Mouse (Mus musculus): ENCODE measurements at regions not wholly inside any gene's neighbourhood (a gene's known extent, or its start where the extent isn't known, plus 50 kb on each side); places are given as distances from the start of the nearest gene placed in this dataset.

DNA sequence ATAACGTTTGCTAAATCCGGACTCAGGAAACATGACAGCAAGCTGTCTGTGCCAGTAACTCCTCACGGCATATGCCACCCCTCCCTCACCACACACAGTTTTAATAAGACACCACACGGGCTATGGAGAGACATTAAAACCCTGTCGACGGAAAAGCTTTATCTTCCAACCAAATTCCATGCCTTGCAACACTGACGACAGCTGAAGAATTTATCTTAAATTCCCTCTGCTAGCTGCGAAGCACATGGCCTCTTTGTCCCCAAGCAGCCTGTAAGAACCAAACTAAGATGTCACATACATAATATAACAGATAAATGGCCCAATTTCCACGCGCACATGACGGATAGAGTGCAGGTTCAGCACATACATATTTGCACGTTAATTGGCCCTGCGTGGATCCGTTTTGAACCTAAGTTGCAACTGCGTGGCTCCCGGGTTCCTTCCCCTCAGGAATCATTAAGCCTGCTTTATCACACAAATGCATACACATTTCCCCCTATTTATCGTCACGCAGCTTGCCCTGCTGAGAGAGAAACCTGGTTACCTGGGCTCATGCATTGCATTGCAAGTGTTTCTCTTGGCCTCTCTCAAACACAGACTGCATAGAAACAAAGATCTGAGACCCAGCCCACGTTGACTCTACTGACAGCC, 118.3 kb upstream of the Rbfox1 start:
- H3K36me3 ChIP-seq (ENCODE audit: control insufficient read depth, insufficient read depth), result no peaks in the 10 kb centered on the region
- peak overlapping the region; percentile 97 for H3K27ac ChIP-seq (ENCODE audit: low read length)
- H3K4me3 ChIP-seq (replicated peaks; ENCODE audit: low read length), result no peak overlapping the region
- 42% methylated on average over 19 of the region's 19 CpGs for WGBS
- no peaks in the 10 kb centered on the region for H3K9me3 ChIP-seq (ENCODE audit: control insufficient read depth, low read length)
- H3K4me2 ChIP-seq (ENCODE audit: low read length), result 0 out of 2 replicates have a peak overlapping the region, but pooled peaks have one; percentile 25
- H3K9ac ChIP-seq (replicated peaks; ENCODE audit: low read depth, low read length), result peak overlapping the region; percentile 25; the same call in 1 of the 2 replicates
- peak; percentile 95 for ATAC-seq
- no peaks in the 10 kb centered on the region for H3K27me3 ChIP-seq (replicated peaks; ENCODE audit: control insufficient read depth, insufficient read depth, low read length)
- peaks cover 9% of the 10 kb centered on the region for H3K4me1 ChIP-seq (replicated peaks; ENCODE audit: control insufficient read depth, insufficient read depth, low read length)

DNA sequence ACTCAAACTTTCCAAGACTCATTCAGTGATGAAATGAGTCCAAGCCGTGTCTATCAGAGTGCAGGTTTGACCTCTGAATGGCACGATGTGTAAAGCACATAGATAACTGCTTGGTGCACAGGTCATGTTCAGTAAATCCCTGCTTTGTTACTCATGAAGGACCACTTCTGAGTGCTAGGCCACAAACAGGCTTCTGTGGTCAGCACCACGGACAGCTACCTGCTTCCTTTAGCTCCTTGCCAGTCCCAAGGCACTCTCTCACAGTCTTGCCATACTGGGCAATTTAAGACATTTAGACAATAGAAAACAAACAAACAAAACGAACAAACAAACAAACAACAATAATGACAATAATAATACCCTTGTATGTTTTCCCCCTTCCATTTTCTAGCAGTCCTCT, 120.0 kb upstream of the Rbfox1 start:
- 40% methylated on average over 4 of the region's 4 CpGs for WGBS
- no peaks in the 10 kb centered on the region for H3K9me3 ChIP-seq (ENCODE audit: control insufficient read depth, low read length)
- H3K27me3 ChIP-seq (replicated peaks; ENCODE audit: control insufficient read depth, insufficient read depth, low read length), result no peaks in the 10 kb centered on the region
- H3K4me1 ChIP-seq (replicated peaks; ENCODE audit: control insufficient read depth, insufficient read depth, low read length), result peaks cover 9% of the 10 kb centered on the region
- no peak overlapping the region for H3K9ac ChIP-seq (replicated peaks; ENCODE audit: low read depth, low read length)
- H3K4me3 ChIP-seq (replicated peaks; ENCODE audit: low read length), result no peak overlapping the region
- H3K27ac ChIP-seq (ENCODE audit: low read length), result no peak overlapping the region
- no peak for ATAC-seq
- H3K36me3 ChIP-seq (ENCODE audit: control insufficient read depth, insufficient read depth), result no peaks in the 10 kb centered on the region
- no peak overlapping the region for H3K4me2 ChIP-seq (ENCODE audit: low read length)

DNA sequence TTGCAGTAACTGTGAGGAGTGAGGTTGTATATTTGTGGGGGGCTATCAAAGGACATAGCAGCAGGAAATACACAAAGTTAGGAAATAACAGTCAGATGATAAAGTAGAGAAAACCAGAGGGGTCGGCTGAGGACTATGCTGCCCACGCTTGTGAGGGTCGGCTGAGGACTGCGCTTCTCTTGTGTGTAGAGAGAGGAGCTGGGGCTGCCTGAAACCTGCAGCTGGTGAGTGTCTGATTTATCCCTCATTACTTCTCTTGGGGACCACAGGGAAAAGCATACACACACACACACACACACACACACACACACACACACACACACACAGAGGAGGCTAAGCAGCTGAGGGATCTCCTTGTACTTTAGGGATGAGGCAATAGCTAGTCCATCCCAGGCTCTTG, 124.3 kb upstream of the Rbfox1 start:
- Histone ChIP-seq H3K4me2 (ENCODE audit: low read length) (no peak overlapping the region), H3K4me1 (replicated peaks; ENCODE audit: control insufficient read depth, insufficient read depth, low read length) (no peaks in the 10 kb centered on the region), H3K27ac (ENCODE audit: low read length) (no peak overlapping the region), H3K27me3 (replicated peaks; ENCODE audit: control insufficient read depth, insufficient read depth, low read length) (no peaks in the 10 kb centered on the region), H3K36me3 (ENCODE audit: control insufficient read depth, insufficient read depth) (no peaks in the 10 kb centered on the region), H3K9me3 (ENCODE audit: control insufficient read depth, low read length) (no peaks in the 10 kb centered on the region), H3K4me3 (replicated peaks; ENCODE audit: low read length) (no peak overlapping the region), H3K9ac (replicated peaks; ENCODE audit: low read depth, low read length) (no peak overlapping the region)
- WGBS, result 90% methylated on average over 4 of the region's 4 CpGs
- no peak for ATAC-seq

DNA sequence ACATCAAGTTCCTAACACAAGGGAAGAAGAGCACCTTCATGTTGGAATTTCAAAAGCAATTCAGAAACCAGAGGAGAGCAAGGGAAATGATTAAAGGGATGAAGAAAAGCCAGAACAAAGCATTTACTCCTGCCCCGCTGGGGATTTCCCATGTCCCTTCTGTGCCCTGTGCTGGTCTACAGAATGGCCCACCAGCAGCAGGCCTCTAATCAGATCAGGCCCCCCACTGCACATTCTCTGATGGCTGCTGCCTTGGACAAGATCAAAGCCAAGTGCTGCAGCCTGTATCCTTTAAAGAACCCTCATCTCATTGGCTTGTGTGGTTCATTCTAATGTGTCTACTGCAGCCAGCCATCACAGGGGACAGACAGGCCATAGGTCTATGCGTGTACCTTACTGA, 126.1 kb upstream of the Rbfox1 start:
- no peak for ATAC-seq
- Histone ChIP-seq H3K9ac (replicated peaks; ENCODE audit: low read depth, low read length) (no peak overlapping the region), H3K4me2 (ENCODE audit: low read length) (no peak overlapping the region), H3K4me3 (replicated peaks; ENCODE audit: low read length) (no peak overlapping the region), H3K9me3 (ENCODE audit: control insufficient read depth, low read length) (no peaks in the 10 kb centered on the region), H3K36me3 (ENCODE audit: control insufficient read depth, insufficient read depth) (no peaks in the 10 kb centered on the region), H3K27ac (ENCODE audit: low read length) (no peak overlapping the region), H3K4me1 (replicated peaks; ENCODE audit: control insufficient read depth, insufficient read depth, low read length) (no peaks in the 10 kb centered on the region), H3K27me3 (replicated peaks; ENCODE audit: control insufficient read depth, insufficient read depth, low read length) (no peaks in the 10 kb centered on the region)
- 63% methylated on average over 2 of the region's 2 CpGs for WGBS

DNA sequence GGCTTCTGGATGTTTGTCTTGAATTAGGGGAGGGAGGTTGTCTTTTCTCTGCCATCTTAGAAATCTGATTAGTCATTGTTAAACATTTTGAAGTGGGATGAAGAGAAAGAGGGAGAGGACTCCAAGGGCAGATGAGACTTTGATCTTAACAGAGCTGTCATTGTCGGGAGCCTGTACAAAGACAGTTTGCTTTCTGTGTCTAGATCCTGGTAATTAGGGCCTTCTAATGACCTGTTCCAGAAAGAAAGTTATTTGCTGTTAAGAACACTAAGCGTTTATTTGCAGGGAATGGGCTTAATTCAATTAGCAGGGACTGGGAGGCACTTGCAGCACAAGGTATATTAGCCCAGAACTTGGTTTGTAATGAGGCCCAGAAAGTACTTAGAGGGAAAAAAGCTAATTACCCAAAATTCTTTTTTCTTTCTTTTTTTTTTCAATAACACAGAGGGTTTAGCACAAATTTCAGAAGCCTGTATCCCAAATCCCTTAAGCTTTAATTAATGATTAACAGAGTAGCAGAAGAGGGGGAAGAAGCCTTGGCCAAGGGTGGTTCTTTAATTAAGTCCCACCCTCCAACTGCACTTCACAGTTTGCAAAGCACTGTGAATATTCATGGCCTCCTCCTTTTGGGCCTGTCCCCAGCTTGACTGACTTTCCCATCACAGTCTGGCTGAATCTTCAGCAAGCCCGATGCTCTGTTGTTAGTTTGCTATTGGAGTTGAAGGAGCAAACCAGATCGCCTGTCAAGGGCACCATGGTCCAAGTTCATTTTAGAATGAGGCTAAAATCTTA, 142.2 kb upstream of the Rbfox1 start:
- H3K27me3 ChIP-seq (replicated peaks; ENCODE audit: control insufficient read depth, insufficient read depth, low read length), result peaks cover 22% of the 10 kb centered on the region; the same call in 1 of the 2 replicates
- no peak overlapping the region for H3K4me2 ChIP-seq (ENCODE audit: low read length)
- 13% methylated on average over 4 of the region's 4 CpGs for WGBS
- no peak overlapping the region for H3K9ac ChIP-seq (replicated peaks; ENCODE audit: low read depth, low read length)
- no peak overlapping the region for H3K27ac ChIP-seq (ENCODE audit: low read length)
- peaks cover 7% of the 10 kb centered on the region; the same call in 1 of the 2 replicates for H3K4me1 ChIP-seq (replicated peaks; ENCODE audit: control insufficient read depth, insufficient read depth, low read length)
- H3K36me3 ChIP-seq (ENCODE audit: control insufficient read depth, insufficient read depth), result no peaks in the 10 kb centered on the region
- no peak overlapping the region for H3K4me3 ChIP-seq (replicated peaks; ENCODE audit: low read length)
- H3K9me3 ChIP-seq (ENCODE audit: control insufficient read depth, low read length), result no peaks in the 10 kb centered on the region
- peak; percentile 55; the same call in 1 of the 2 replicates for ATAC-seq

DNA sequence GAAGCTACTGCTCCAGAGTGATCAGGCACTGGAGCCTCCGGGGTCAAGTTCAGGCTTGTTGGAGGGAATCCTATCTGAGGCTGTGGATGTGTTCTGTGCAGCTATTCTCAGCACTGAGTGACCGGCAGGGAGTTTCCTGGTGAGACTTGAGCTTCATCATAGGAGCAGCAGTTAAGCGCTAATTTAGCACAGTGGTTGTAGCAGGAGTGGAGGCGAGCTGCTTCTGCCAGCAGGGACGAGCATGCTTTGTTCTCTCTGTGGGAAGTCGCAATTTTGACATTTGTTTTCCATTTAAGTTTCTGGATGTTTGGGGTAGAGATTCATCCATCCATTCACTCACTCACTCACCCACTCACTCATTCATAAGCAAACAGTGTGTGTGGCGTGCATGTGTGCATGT, 144.4 kb upstream of the Rbfox1 start:
- Histone ChIP-seq H3K4me3 (replicated peaks; ENCODE audit: low read length) (no peak overlapping the region), H3K4me1 (replicated peaks; ENCODE audit: control insufficient read depth, insufficient read depth, low read length) (peaks cover 7% of the 10 kb centered on the region; the same call in 1 of the 2 replicates), H3K27me3 (replicated peaks; ENCODE audit: control insufficient read depth, insufficient read depth, low read length) (peaks cover 21% of the 10 kb centered on the region; the same call in 1 of the 2 replicates), H3K9ac (replicated peaks; ENCODE audit: low read depth, low read length) (no peak overlapping the region), H3K36me3 (ENCODE audit: control insufficient read depth, insufficient read depth) (no peaks in the 10 kb centered on the region), H3K27ac (ENCODE audit: low read length) (no peak overlapping the region), H3K4me2 (ENCODE audit: low read length) (no peak overlapping the region), H3K9me3 (ENCODE audit: control insufficient read depth, low read length) (no peaks in the 10 kb centered on the region)
- 71% methylated on average over 7 of the region's 7 CpGs for WGBS
- no peak for ATAC-seq

DNA sequence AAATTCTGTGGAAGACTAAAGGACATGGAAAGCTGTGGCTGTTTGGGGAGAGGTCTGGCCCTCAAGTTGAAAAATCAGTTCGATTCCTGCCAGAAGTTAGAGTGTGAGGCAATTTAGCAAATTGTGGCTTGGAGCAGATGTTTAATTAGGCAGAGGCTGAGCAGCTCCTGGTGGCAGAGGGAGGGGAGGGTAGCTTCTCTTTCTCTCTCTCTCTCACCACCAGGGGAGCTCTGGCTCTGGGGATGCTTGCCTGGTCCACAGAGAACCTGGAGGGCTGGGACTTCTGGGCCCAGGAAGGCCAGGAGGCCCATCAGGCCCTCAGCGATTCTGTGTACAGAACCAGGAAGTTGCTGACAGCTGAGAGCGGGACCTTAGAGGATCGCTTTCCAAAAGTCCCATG, 151.5 kb upstream of the Rbfox1 start:
- Histone ChIP-seq H3K9me3 (ENCODE audit: control insufficient read depth, low read length) (no peaks in the 10 kb centered on the region), H3K4me3 (replicated peaks; ENCODE audit: low read length) (no peak overlapping the region), H3K36me3 (ENCODE audit: control insufficient read depth, insufficient read depth) (no peaks in the 10 kb centered on the region), H3K27ac (ENCODE audit: low read length) (no peak overlapping the region), H3K4me1 (replicated peaks; ENCODE audit: control insufficient read depth, insufficient read depth, low read length) (no peaks in the 10 kb centered on the region), H3K4me2 (ENCODE audit: low read length) (no peak overlapping the region), H3K9ac (replicated peaks; ENCODE audit: low read depth, low read length) (no peak overlapping the region), H3K27me3 (replicated peaks; ENCODE audit: control insufficient read depth, insufficient read depth, low read length) (peaks cover 9% of the 10 kb centered on the region; the same call in 1 of the 2 replicates)
- WGBS, result 71% methylated on average over 4 of the region's 4 CpGs
- ATAC-seq, result no peak

DNA sequence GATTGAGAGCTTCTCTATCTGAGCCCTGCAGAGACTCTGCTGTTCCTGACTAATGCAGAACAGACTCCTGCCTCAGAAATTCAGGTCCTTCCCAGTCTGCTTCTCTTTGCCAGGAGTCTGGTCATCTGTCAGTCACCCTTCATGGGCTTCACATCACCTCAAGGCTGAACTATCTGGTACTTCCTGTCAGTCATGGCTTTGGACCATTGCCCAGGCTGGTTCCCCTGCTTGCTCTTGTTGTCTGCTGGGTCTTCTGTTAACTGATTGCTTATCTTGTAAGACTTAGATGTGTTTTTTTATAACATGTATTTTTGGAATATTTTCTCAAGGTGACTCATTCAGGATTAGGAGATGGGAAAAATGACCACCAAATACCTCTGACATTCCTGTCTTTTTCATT, 162.6 kb upstream of the Rbfox1 start:
- Histone ChIP-seq H3K36me3 (ENCODE audit: control insufficient read depth, insufficient read depth) (no peaks in the 10 kb centered on the region), H3K9ac (replicated peaks; ENCODE audit: low read depth, low read length) (no peak overlapping the region), H3K4me1 (replicated peaks; ENCODE audit: control insufficient read depth, insufficient read depth, low read length) (no peaks in the 10 kb centered on the region), H3K4me3 (replicated peaks; ENCODE audit: low read length) (no peak overlapping the region), H3K9me3 (ENCODE audit: control insufficient read depth, low read length) (no peaks in the 10 kb centered on the region), H3K4me2 (ENCODE audit: low read length) (no peak overlapping the region), H3K27me3 (replicated peaks; ENCODE audit: control insufficient read depth, insufficient read depth, low read length) (no peaks in the 10 kb centered on the region), H3K27ac (ENCODE audit: low read length) (no peak overlapping the region)
- no peak for ATAC-seq

DNA sequence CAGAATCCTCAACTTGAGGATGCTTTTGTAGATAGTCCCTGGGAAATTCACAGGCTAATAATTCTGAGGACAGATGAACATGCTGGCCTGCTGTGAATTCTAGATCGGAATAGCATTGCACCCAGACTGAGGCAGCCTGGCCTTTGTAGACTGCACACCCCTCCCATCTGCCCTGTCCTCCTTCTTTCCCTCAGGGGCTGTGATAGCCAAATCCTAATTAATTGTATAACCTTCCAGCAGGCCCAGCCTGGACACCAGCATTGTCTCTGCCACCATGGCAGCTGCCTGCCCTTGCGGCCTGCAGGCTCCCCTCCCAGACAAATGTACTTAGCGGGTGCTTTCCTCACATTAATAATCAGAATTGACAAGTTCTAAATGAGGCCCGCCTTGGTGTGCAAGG, 171.7 kb upstream of the Rbfox1 start:
- ATAC-seq, result no peak
- 0 out of 2 replicates have a peak, but pooled peaks cover 2% of the 10 kb centered on the region for H3K27me3 ChIP-seq (replicated peaks; ENCODE audit: control insufficient read depth, insufficient read depth, low read length)
- H3K9ac ChIP-seq (replicated peaks; ENCODE audit: low read depth, low read length), result no peak overlapping the region
- H3K4me3 ChIP-seq (replicated peaks; ENCODE audit: low read length), result no peak overlapping the region
- no peaks in the 10 kb centered on the region for H3K9me3 ChIP-seq (ENCODE audit: control insufficient read depth, low read length)
- H3K27ac ChIP-seq (ENCODE audit: low read length), result no peak overlapping the region
- WGBS, result 75% methylated on average over 4 of the region's 4 CpGs
- peaks cover 5% of the 10 kb centered on the region for H3K4me1 ChIP-seq (replicated peaks; ENCODE audit: control insufficient read depth, insufficient read depth, low read length)
- no peaks in the 10 kb centered on the region for H3K36me3 ChIP-seq (ENCODE audit: control insufficient read depth, insufficient read depth)
- no peak overlapping the region for H3K4me2 ChIP-seq (ENCODE audit: low read length)
